ENCODE assay signal across 8 mouse cellular contexts in genomic region chr9:107769445-107770000, GRCm38 (mm10). TPM values are rescaled to one million over a fixed set of nuclear protein-coding genes. Genes with fewer than 3 reads are reported as not detected.
DNase-seq lines count a peak whose midpoint lies in the region; ATAC-seq and TF ChIP-seq lines count a peak whose summit lies in the region.

No protein-coding gene starts in this region.

- no peak for ATAC-seq in heart, embryonic 13.5 days (ENCODE audit: extremely low read depth, insufficient number of reproducible peaks, low FRiP score, low TSS enrichment)
- peak; percentile 28 for ATAC-seq in granulocyte monocyte progenitor cell, adult 5-6 weeks (replicated peaks; ENCODE audit: poor library complexity, severe bottlenecking)

- H3K4me1 ChIP-seq in heart, embryonic 13.5 days = peaks cover 21% of the 10 kb centered on the region
- H3K4me1 ChIP-seq in MEL (ENCODE audit: control insufficient read depth in 1 of 2, insufficient read depth in 2 of 2, low read length in 2 of 2) = peaks cover 10 to 22% of the 10 kb centered on the region in 2 experiments
- peaks cover 19% of the 10 kb centered on the region for H3K4me1 ChIP-seq in midbrain, embryonic 10.5 days

- H3K9me3 ChIP-seq in heart, embryonic 13.5 days = no peaks in the 10 kb centered on the region
- no peaks in the 10 kb centered on the region for H3K9me3 ChIP-seq in MEL (replicated peaks; ENCODE audit: insufficient read depth, low read length)
- H3K9me3 ChIP-seq in midbrain, embryonic 10.5 days (replicated peaks) = no peaks in the 10 kb centered on the region

- TF ChIP-seq RAD21 in MEL (IDR thresholded peaks at IDR 0.05; ENCODE audit: low read depth, low read length) = no peak

- peaks cover 70% of the 10 kb centered on the region for H3K36me3 ChIP-seq in heart, embryonic 13.5 days
- H3K36me3 ChIP-seq in MEL (ENCODE audit: control insufficient read depth in 1 of 2, insufficient read depth in 2 of 2, low read length in 2 of 2) = peaks cover 34 to 38% of the 10 kb centered on the region in 2 experiments
- H3K36me3 ChIP-seq in midbrain, embryonic 10.5 days = peaks cover 72% of the 10 kb centered on the region

- TF ChIP-seq POLR2A in MEL (IDR thresholded peaks at IDR 0.05; ENCODE audit: control insufficient read depth in 1 of 2, insufficient read depth in 1 of 2, low read depth in 1 of 2, low read length in 2 of 2, poor library complexity in 1 of 2) = no peak

- no peak for DNase-seq in heart, postnatal 25 days (ENCODE audit: low spot score)
- DNase-seq in MEL (ENCODE audit: low read depth, low spot score) (peak; percentile 73), adipocyte (ENCODE audit: low spot score) (no peak)
- DNase-seq in midbrain, embryonic 10.5 days (ENCODE audit: low spot score) = no peak
- no peak for DNase-seq in ovary, postnatal 14 days (ENCODE audit: low spot score)
- no peak for DNase-seq in frontal cortex, postnatal 10 days (ENCODE audit: low spot score in 2 of 2)

- H3K4me2 ChIP-seq in heart, embryonic 13.5 days = peak overlapping the region; percentile 72

- peak overlapping the region; percentile 100 for H3K9ac ChIP-seq in heart, embryonic 13.5 days
- H3K9ac ChIP-seq in MEL (ENCODE audit: control insufficient read depth, low read depth, low read length, poor library complexity, severe bottlenecking) = peak overlapping the region; percentile 97

- no peak overlapping the region for H3K27ac ChIP-seq in heart, embryonic 13.5 days (replicated peaks)
- H3K27ac ChIP-seq in MEL (ENCODE audit: control insufficient read depth, low read depth, low read length) = peak overlapping the region; percentile 94
- peak overlapping the region; percentile 99 for H3K27ac ChIP-seq in midbrain, embryonic 10.5 days (replicated peaks)

- no peaks in the 10 kb centered on the region for H3K27me3 ChIP-seq in heart, embryonic 13.5 days (replicated peaks)
- no peaks in the 10 kb centered on the region for H3K27me3 ChIP-seq in MEL (ENCODE audit: control insufficient read depth in 1 of 2, insufficient read depth in 2 of 2, low read length in 2 of 2)
- H3K27me3 ChIP-seq in midbrain, embryonic 10.5 days (ENCODE audit: low read depth, poor library complexity, severe bottlenecking) = no peaks in the 10 kb centered on the region

- H3K4me3 ChIP-seq in heart, embryonic 13.5 days = peak overlapping the region; percentile 99
- peak overlapping the region; percentile 95 to 100 for H3K4me3 ChIP-seq in MEL (ENCODE audit: control insufficient read depth in 1 of 2, insufficient read depth in 1 of 2, low read depth in 2 of 2, low read length in 2 of 2)
- peak overlapping the region; percentile 98 for H3K4me3 ChIP-seq in midbrain, embryonic 10.5 days

- 29% methylated on average over 4 of the region's 4 CpGs for WGBS in heart, embryonic 13.5 days
- 24% methylated on average over 4 of the region's 4 CpGs for WGBS in midbrain, embryonic 10.5 days

- H3K79me2 ChIP-seq in MEL (ENCODE audit: control insufficient read depth, insufficient read depth, low read length, poor library complexity) = peaks cover 27% of the 10 kb centered on the region

- intact Hi-C loops in heart, postnatal 25 days (cut with DNase I) = no loop called here

- no peak for TF ChIP-seq CTCF in MEL (IDR thresholded peaks at IDR 0.05 in 2 of 3, conservative IDR thresholded peaks at IDR 0.05 in 1 of 3; ENCODE audit: control insufficient read depth in 1 of 3, insufficient read depth in 1 of 3, low read depth in 2 of 3, low read length in 3 of 3, poor library complexity in 1 of 3, severe bottlenecking in 1 of 3)

- TF ChIP-seq EP300 in MEL (IDR thresholded peaks at IDR 0.05; ENCODE audit: low read depth in 1 of 2, low read length in 2 of 2) = peak in 1 of 2 experiments; percentile 47; a peak in 1 of 4 replicates

TF ChIP-seq in MEL, 35 proteins besides CTCF, POLR2A, EP300 and RAD21:
- 0 out of 2 replicates have a peak, but pooled peaks have one; percentile 17 for TF ChIP-seq MYC (IDR thresholded peaks at IDR 0.05; ENCODE audit: low read depth, low read length)
- peak; percentile 39; the same call in 1 of the 2 replicates for TF ChIP-seq ETS1 (IDR thresholded peaks at IDR 0.05; ENCODE audit: low read depth, low read length)
- 0 out of 2 replicates have a peak, but pooled peaks have one; percentile 29 for TF ChIP-seq MXI1 (IDR thresholded peaks at IDR 0.05; ENCODE audit: low read depth, low read length)
- peak; percentile 46; the same call in 1 of the 2 replicates for TF ChIP-seq HCFC1 (IDR thresholded peaks at IDR 0.05; ENCODE audit: low read depth, low read length)
- TF ChIP-seq SIN3A (IDR thresholded peaks at IDR 0.05; ENCODE audit: low read length) = peak; percentile 70
- TF ChIP-seq CHD1 (IDR thresholded peaks at IDR 0.05; ENCODE audit: low read depth, low read length) = 0 out of 2 replicates have a peak, but pooled peaks have one; percentile 38
- no peak; the same call in 1 of the 2 replicates for TF ChIP-seq RCOR1 (IDR thresholded peaks at IDR 0.05; ENCODE audit: low read depth, low read length)
- no peak for TF ChIP-seq NELFE (IDR thresholded peaks at IDR 0.05; ENCODE audit: low read depth, low read length)

RNA-seq across cellular contexts. Expression of gene Rbm5, which starts 1.3 kb away (rescaled TPM):
- polyA plus RNA-seq in heart, embryonic 13.5 days (2015; fragmentation: Nextera tagmentation; extraction: Ambion mirVana) = 121 and 125 TPM in 2 replicates
- 10 to 100 TPM; 48.0 to 62.7 TPM for total RNA-seq in heart, postnatal 25 days (2021)
- total RNA-seq in MEL (2012; rRNA removed) = 80.2 and 87.6 TPM in 2 replicates
- polyA plus RNA-seq in MEL (2012; ENCODE audit: insufficient read depth in 1 of 2, insufficient read length in 2 of 2, low read depth in 1 of 2, low replicate concordance in 2 of 2, missing spikeins in 1 of 2) = 100 to 1,000 TPM; 125 to 143 TPM
- 133 and 165 TPM in 2 replicates for total RNA-seq in granulocyte monocyte progenitor cell, adult 5-6 weeks (2014; fragmentation: Nextera tagmentation)
- 157 and 164 TPM in 2 replicates for total RNA-seq in granulocyte monocyte progenitor cell, adult 5-6 weeks (2017)
- 200 and 220 TPM in 2 replicates for polyA plus RNA-seq in midbrain, embryonic 10.5 days (2016; fragmentation: Nextera tagmentation; extraction: Ambion mirVana)

RNA-seq across cellular contexts. Expression of gene Sema3f, which starts 59.2 kb away (rescaled TPM):
- 4.5 and 6.3 TPM in 2 replicates for polyA plus RNA-seq in heart, embryonic 13.5 days (2015; fragmentation: Nextera tagmentation; extraction: Ambion mirVana)
- 10 to 100 TPM; 15.1 to 15.8 TPM for total RNA-seq in heart, postnatal 25 days (2021)
- not detected in 2 replicates for total RNA-seq in MEL (2012; rRNA removed)
- not detected for polyA plus RNA-seq in MEL (2012; ENCODE audit: insufficient read depth in 1 of 2, insufficient read length in 2 of 2, low read depth in 1 of 2, low replicate concordance in 2 of 2, missing spikeins in 1 of 2)
- 2.6 TPM in 1 of 2 replicates, not detected in the other for total RNA-seq in granulocyte monocyte progenitor cell, adult 5-6 weeks (2014; fragmentation: Nextera tagmentation)
- total RNA-seq in granulocyte monocyte progenitor cell, adult 5-6 weeks (2017) = not detected in 2 replicates
- polyA plus RNA-seq in midbrain, embryonic 10.5 days (2016; fragmentation: Nextera tagmentation; extraction: Ambion mirVana) = 14.9 and 17.2 TPM in 2 replicates

Comparison
In these comparisons a context has a peak if more than half of its experiments do, and no peak if none do; other contexts are left out.
1. RNA of gene Sema3f, which starts 59.2 kb away (total RNA-seq): 15.1 to 15.8 TPM in heart, postnatal 25 days; not detected in MEL and 2.6 TPM in granulocyte monocyte progenitor cell, adult 5-6 weeks; every median in the first group is over 4 times any median in the second.
2. Peak in every context shown above with its lines, with median percentiles within 50 percentile points of each other: H3K4me3 ChIP-seq.